Mouse (Mus musculus): Measurements from ENCODE around the gene Atg4a-ps.

DNA sequence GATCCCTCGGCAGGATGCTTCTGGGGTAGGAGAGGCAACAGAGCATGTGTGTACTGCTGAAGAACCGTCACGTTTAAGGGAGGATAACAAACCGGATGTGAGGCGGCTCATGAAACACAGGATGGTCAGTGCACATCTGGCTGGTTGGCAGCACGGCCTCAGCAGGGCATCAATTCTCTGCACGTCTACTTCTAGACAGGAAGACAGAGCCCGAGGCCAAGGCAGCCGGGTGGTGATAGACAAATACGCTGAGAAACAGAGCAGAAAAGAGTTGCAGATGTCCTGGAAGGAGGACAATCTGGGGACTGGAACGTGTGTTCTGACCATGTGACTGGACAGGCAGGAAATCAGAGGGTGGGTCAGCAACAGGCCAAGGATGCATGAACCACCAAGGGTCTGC lies 25.8 kb downstream of the Atg4a-ps start:
- TF ChIP-seq CTCF (IDR thresholded peaks at IDR 0.05; ENCODE audit: insufficient read depth, low read length) = no peak
- no peak for TF ChIP-seq POLR2A (IDR thresholded peaks at IDR 0.05; ENCODE audit: borderline replicate concordance, extremely low read depth, low read depth, low read length)
